Mouse (Mus musculus) forebrain, embryonic 16.5 days (tissue): Measurements from ENCODE around the gene Ttc4. TPM values are rescaled to one million over a fixed set of nuclear protein-coding genes. Genes with fewer than 3 reads are reported as not detected.

Source experiments
- ATAC-seq: fragments of 200-750 bp; cut with Nextera tagmentation; 2 replicates; pipeline ENCODE4 v1.8.0; 2017; ENCODE audit warnings: mild to moderate bottlenecking, moderate library complexity
- H3K27ac ChIP-seq: fragments of 300-500 bp; sonication (generic); 2 replicates; pipeline ENCODE4 v1.5.1; 2014; ENCODE audit warnings: low read length, control low read depth
- H3K27me3 ChIP-seq: fragments of 300-500 bp; sonication (generic); replicated peaks from 2 replicates; pipeline ENCODE4 v1.6.1; 2014; ENCODE audit warnings: low read length; ENCODE audit not compliant: control insufficient read depth, insufficient read depth
- H3K36me3 ChIP-seq: fragments of 300-500 bp; sonication (generic); 2 replicates; pipeline ENCODE4 v1.6.1; 2014; ENCODE audit not compliant: control insufficient read depth, insufficient read depth
- H3K4me1 ChIP-seq: fragments of 300-500 bp; sonication (generic); replicated peaks from 2 replicates; pipeline ENCODE4 v1.6.1; 2014; ENCODE audit warnings: low read length; ENCODE audit not compliant: control insufficient read depth, insufficient read depth
- H3K4me2 ChIP-seq: fragments of 300-500 bp; sonication (generic); 2 replicates; pipeline ENCODE4 v1.6.1; 2014; ENCODE audit warnings: mild to moderate bottlenecking, low read length, control low read depth
- H3K4me3 ChIP-seq: fragments of 300-500 bp; sonication (generic); replicated peaks from 2 replicates; pipeline ENCODE4 v1.5.1; 2014; ENCODE audit warnings: mild to moderate bottlenecking, low read length, control low read depth
- H3K9ac ChIP-seq: fragments of 300-500 bp; sonication (generic); replicated peaks from 2 replicates; pipeline ENCODE4 v1.6.1; 2014; ENCODE audit warnings: low read depth, low read length, control low read depth
- H3K9me3 ChIP-seq: fragments of 300-500 bp; sonication (generic); 2 replicates; pipeline ENCODE4 v1.6.1; 2016; ENCODE audit warnings: low read length; ENCODE audit not compliant: control insufficient read depth
- WGBS: fragments of 180-500 bp; shearing (Covaris S2); extraction: QIAGEN DNeasy Blood & Tissue Kit; methylation state at CpG from one replicate; pipeline ENCODE4 v1.1.7; 2014; 5-methylcytosine and 5-hydroxymethylcytosine counted together
- polyA plus RNA-seq: library from polyadenylated mRNA; unstranded; fragments of >200 nt; fragmentation: Nextera tagmentation; extraction: Ambion mirVana; gene quantifications from 2 replicates; pipeline ENCODE4 v1.2.1, GENCODE M21; 2015

Ttc4 gene
- polyA plus RNA-seq, 1 experiment from 2014 or later = 152 TPM

- Histone ChIP-seq H3K9me3 (no peaks in the 10 kb centered on the region), H3K27ac (no peak overlapping the region), H3K27me3 (0 out of 2 replicates have a peak, but pooled peaks cover 2% of the 10 kb centered on the region), H3K4me3 (no peak overlapping the region), H3K4me1 (peaks cover 10% of the 10 kb centered on the region), H3K4me2 (no peak overlapping the region), H3K36me3 (no peaks in the 10 kb centered on the region), H3K9ac (no peak overlapping the region)
- WGBS = 86% methylated on average over 3 of the region's 3 CpGs
- no peak for ATAC-seq
Observed at GRCm38 (mm10) chr4:106613560-106613959, 65.2 kb downstream of the Ttc4 start.

GRCm38 (mm10) chr4:106613105-106613504, 65.6 kb downstream of the Ttc4 start:
- 82% methylated on average over 8 of the region's 8 CpGs for WGBS

More at GRCm38 (mm10) chr4:106613105-106613504, 65.6 kb downstream of the Ttc4 start:
- Histone ChIP-seq H3K4me1 (peaks cover 10% of the 10 kb centered on the region), H3K4me3 (no peak overlapping the region), H3K9ac (no peak overlapping the region), H3K4me2 (no peak overlapping the region), H3K36me3 (no peaks in the 10 kb centered on the region), H3K9me3 (no peaks in the 10 kb centered on the region), H3K27me3 (0 out of 2 replicates have a peak, but pooled peaks cover 2% of the 10 kb centered on the region), H3K27ac (no peak overlapping the region)
- ATAC-seq = no peak

Other genes with a start within 250 kb of the Ttc4 start
- 0.77 and 0.99 TPM in 2 replicates for gene Pcsk9, start 214.6 kb downstream of the Ttc4 start, polyA plus RNA-seq
- not detected in 2 replicates for gene Bsnd, start 186.7 kb downstream of the Ttc4 start, polyA plus RNA-seq
- gene Dhcr24, start 117.9 kb downstream of the Ttc4 start, polyA plus RNA-seq = 3.9 and 4.2 TPM in 2 replicates
- not detected in 2 replicates for gene Lexm, start 61.7 kb downstream of the Ttc4 start, polyA plus RNA-seq
- 0.40 and 0.71 TPM in 2 replicates for gene Ttc22, start 56.5 kb downstream of the Ttc4 start, polyA plus RNA-seq
- 12.6 and 12.8 TPM in 2 replicates for gene Pars2, start 27.9 kb downstream of the Ttc4 start, polyA plus RNA-seq
- gene Mroh7, start 52.0 kb upstream of the Ttc4 start, polyA plus RNA-seq = 0.29 and 0.38 TPM in 2 replicates
- not detected in 2 replicates for gene Fam151a, start 54.9 kb upstream of the Ttc4 start, polyA plus RNA-seq
- 1.1 and 1.5 TPM in 2 replicates for gene Acot11, start 126.1 kb upstream of the Ttc4 start, polyA plus RNA-seq
- 163 and 167 TPM in 2 replicates for gene Ssbp3, start 231.8 kb upstream of the Ttc4 start, polyA plus RNA-seq